Mouse (Mus musculus) kidney, adult 9 months (tissue): ENCODE measurements at regions not wholly inside any gene's neighbourhood (a gene's known extent, or its start where the extent isn't known, plus 50 kb on each side); places are given as distances from the start of the nearest gene placed in this dataset.

Source experiments
- DNase-seq: peaks from one replicate; pipeline ENCODE4 v3.0.0; 2022

DNA sequence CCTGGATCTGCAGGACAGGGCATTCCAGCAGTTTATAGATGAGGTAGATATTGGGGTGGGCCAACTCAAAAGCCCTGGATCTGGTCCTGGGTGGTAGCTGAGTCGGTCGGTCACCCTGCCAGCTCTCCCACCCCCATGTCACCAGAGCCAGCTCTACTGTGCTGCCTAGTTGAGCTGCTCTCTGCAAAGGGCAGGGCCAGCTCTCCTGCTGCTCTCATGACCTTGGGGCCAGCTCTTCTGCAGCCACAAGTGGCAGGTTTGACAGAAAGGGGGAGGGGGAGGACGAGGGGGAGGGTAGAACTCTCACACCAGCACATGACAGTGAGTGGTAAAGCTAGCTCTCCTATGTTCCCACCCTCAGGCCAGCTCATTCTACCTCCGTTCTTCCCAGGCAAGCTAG, 584.3 kb downstream of the Slc4a3 start:
- DNase-seq = no peak

DNA sequence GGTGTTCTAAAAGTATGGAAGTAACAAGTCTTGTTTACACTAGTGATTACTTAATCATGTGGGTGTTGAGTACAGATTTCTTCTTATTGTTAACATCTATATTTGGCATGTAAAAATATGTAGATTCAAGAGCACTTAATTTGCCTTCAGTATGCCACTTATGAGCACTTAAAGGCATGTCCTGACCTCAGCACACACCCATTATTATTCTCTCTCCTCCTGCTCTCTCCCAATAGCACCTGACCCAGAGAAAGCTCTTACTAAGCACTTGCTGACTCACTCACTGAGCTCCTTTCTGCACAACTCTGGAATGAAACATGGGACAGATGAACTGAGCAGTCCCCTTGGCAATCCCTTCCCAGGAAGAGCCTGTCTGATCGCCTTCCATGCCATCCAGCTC, 590.7 kb downstream of the Slc4a3 start:
- DNase-seq = no peak

DNA sequence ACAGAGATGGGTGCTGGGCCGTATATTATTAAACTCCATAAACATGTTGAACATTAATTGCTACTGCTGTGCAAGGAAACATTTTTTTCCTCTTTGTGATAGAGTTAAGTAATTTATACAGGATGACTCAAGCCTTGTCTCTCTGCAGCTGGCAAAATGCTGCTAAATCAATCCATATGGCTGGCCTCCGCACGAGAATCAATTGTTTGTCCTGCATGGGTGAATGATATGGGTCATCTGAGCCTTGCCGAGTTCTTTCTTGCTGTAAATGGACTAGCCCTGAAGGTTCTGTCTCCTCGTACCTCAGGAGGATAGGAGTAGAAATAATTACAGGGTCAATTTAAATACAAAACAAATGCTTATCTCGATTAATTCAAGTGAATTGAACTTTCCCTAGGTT, 591.6 kb downstream of the Slc4a3 start:
- no peak for DNase-seq

DNA sequence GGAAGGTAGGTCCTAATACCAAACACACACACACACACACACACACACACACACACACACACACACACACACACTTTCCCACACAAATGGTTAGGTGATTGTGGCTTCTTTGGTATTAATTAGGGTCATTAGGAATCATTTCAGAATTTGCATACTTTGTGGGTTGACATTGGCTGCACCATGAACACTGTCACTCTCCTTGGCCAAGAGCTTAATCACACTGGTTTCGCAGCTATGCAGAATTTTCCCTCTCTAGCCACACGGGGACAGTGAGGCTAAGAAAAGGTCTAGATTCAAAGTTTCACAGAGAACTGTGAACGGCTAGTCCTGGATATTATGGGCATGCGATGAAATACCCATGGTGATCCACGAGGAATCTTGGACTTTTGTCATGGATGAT, 597.5 kb downstream of the Slc4a3 start:
- no peak for DNase-seq

DNA sequence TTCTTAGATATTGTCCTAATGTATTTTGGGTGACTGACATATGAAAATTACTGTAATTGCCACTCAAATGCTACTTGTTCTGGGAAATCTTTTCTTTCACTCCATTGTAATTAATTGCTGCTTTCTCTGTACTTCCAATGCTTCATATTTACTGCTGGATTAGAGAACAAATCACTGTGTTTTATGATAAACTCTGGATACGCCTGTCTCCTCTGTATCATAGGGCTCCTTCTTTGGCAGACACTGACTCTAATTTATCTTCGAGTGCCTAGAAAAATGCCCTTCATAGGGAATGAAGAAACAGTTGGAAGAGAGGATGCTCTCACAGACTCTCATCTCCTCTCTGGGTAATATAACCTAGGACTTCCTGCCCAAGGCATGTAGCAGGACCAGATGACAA, 602.9 kb downstream of the Slc4a3 start:
- no peak for DNase-seq

DNA sequence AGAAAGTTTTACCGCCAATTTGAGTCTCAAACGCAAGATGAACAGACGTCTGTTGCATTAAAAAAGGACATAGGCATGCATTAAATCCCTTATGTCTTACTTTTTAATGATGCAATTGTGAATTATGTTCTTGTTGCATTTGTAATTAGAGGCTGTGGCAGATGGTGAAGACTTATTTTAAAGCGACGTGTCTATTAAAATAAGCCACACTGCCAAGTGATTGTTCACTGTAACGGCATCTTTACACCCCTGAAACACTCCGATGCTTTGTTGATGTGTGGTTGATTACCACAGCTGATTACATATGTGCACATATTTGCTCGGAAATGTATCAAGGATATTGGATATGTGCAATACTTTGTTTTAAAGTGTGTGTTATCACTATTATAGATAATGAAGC, 610.2 kb downstream of the Slc4a3 start:
- DNase-seq = no peak

DNA sequence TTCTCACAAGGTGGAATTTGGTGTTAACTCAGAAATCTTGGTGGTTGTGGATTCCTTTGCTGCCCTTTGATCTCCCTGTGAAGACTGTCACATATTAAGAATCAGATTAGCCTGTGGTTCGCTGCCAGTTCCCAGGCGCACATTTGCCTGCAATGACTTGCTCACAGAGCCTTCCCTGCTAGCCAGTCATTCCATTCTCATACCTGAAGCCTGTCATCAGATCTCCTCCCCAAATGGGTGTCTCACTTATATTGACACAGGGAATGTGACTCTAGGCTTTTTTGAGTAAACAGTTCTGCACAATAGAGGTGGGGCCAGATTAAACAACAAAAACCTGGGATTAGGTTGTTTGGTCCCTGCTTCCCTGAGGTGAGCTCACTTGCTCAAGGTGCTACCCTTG, 621.4 kb downstream of the Slc4a3 start:
- DNase-seq = peak; percentile 61

DNA sequence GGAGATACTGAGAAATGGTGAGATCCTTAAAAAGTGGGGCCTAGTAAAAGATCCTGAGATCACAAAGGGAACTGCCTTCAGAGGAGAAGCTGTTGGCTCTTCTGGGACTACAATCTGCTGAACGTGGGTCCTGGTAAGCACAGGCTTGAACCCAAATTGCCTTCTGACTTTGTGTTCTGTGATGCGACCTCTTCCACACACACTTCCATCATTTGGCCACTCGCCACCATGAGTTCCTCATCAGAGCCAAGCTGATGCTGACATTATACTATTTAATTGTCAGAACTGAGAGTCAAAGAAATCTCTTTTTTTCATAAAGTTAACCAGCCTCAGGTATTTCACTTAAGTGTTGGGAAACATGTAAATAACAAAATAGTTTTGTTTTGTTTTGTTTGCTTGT, 635.1 kb downstream of the Slc4a3 start:
- DNase-seq = no peak

DNA sequence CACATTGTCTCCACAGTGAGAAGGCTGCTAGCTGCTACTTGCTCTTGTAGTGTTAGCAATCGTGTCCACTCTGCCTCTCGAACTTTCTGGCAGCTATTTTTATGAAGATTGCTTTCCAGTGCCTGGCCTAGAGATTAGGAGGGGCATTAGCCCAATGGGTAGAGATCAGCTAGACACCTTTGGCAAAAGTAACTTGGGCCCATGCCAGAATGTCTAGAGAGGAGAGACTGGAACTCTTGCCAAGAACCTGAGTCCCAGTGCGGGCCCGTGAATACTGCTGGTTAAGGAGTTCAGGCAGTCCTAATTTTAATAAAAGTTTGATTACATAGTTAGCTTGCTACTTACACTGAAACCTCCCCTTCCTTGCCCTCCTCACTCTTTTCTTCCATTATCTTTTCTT, 648.8 kb downstream of the Slc4a3 start:
- peak; percentile 35 for DNase-seq

DNA sequence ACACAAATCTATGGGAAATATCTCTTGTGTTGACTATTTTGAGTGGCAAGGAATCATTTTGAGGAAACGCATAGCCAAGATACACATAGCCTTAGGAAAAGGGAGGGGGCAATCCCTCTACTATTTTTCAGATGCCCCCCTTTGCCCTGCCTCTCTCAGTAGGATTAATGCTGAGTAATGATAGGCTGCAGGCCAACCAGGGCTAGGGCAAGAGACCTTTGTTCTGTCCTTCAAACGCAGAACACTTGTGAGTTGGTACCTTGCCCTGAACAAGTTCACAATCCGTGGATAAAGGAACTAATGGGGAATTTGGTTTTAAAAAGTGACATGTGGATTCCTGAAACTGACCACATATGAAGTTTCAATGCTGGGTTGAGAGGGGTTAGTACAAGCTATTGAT, 651.6 kb downstream of the Slc4a3 start:
- peak; percentile 18 for DNase-seq

DNA sequence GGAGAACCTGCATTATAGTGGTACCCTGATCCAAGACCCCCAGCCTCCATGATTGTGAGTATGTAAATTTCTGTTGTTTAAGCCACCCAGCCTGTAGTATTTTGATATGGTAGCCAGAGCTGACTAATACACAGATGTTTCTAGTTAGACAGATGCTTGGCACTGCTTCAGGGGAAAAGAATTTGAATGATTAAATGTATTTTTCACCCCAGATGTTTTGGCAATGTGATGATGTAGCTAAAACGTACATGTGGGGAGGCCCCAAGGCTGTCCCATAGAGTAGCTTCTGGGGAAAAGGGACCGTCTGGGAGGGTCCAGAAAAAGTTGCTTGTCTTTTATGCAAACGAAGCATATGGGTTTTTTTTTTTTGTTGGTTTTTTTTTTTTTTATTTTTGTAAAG, 654.8 kb downstream of the Slc4a3 start:
- no peak for DNase-seq

DNA sequence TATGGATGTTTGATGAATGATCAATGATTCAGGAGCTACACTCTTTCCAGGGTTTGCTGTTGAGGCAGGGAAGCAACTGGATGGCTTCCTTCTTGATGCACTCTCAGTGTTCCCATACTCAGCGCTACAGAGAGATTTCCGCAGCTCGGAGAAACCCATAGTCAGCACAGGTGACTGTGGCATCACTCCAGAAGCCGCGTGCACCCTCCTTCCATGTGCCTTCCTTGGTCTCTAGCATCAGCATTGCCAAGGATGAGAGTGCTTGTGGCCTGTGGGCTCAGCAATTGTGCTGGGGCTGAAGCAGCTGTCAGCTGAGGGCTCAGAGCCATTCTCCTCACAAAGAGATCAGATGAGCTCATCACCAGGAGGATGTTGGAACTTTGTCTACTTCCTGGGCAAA, 666.4 kb downstream of the Slc4a3 start:
- DNase-seq = no peak

DNA sequence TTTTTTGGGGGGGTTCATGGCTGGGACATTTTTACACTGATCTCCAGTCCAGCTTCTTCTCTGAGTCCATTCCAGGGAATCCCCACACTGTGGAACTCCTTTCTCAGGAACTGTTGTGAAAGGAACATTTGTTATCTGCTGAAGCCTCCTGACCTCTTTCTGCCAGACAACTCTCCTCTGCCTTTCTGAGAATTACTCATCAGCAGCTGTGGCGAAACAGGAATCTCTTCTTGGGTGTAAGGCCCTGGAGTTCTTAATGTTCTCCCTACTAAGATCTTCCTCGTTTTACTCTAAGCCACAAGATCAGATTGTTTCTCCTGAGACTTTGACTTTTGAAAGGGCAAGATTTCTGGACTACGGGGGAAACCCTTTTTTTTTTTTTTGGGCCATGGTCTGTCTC, 698.7 kb downstream of the Slc4a3 start:
- DNase-seq = no peak

DNA sequence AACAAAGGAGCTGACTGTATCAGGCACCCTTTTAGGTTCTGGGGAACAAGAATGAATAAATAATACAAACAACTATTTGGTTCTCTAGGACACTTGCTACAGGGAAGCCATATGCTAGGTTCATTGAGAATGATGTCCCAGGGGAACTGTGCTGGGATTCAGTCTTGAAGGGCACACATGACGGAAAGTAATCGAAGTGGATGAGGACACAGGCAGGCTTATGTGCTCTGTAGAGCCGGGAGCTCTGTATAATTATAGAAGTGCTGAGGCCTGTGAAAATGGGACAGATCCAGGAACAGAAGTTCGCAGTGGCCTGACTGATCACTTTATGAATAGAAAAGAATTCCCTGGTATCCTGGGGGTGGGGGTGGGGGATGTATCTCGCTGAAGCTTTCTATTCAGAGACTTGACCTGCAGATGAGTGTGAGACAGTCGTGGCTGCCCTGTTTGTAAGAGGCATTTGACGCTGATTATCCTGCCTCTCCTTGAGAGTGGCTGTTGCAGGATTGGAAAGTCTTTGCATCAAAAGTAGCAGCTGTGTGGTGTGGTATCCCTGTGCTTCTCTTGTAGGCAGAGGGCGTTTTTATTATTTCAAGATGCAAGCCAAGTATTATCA, 700.2 kb downstream of the Slc4a3 start:
- no peak for DNase-seq

DNA sequence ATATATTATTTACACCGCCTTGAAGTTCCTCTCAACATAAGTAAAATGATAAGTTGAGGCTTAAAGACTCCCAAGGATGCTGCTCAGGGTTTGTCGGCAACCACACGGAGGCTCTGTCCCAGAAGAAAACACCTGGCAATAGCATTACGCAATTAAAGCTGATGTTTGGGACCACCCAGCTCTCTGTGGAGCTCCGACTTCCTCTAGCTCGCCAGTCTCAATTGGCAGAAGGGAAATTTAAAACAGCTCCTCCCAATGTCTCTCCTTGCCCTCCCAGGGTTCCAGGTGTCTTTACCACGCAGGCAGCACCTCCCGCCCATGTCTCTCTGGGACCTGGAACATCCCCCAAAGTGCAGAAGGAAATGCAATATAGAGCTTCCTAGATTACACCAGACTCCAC, 701.1 kb downstream of the Slc4a3 start:
- DNase-seq = no peak

DNA sequence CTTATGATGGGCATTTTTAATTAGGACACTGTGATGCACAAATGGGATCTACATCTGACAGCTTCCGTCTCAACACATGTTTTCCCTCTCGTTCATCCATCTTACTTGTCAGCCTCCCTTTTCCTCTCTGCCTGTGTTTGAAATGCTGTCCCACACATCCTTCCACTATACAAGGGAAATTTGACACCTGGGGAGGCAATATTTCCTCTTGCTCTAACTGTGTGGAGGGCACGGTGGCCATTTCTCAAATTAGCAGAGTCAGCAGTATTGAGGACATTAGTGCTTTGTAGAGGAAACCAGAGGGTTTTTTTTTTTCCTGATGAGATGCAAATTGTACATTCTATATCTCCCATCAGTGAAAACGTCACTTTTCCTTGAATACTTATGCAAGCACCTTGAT, 712.2 kb downstream of the Slc4a3 start:
- DNase-seq = no peak

DNA sequence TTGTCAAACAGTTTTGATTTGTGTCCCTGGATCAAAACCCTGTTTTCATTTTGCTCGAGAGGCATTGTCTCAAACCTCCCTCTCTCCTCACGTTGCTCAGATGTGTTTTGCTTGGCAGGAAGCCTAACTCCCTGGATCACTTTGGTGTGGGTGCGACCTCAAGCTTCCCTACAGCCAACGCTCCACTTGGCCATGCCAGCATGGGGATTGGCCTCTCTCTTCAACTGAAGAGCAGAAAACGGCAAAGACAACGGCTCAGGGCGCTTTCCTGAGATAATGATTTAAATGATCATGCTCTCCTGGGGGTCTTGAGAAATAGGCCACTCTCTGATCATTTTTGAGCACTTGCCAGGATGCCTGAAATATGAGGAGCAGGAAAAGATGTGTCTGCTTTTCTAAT, 730.1 kb downstream of the Slc4a3 start:
- DNase-seq = no peak

DNA sequence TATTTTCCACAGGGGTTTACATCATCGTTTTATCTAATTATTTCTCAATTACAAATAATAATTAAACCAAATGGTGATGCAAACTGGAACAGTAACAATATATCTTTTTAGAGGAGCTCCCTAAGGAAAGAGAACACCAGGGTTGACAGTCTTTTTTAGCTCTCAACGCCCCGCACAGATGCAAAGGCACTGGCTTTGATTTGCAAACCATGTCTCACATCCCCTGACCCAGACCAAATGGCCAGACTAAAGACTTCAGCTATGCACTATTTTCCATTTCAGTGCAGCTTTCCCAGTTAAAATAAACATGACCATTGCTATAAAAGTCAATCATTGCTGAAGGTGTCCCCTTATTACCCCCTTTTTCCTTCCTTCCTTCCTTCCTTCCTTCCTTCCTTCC, 730.6 kb downstream of the Slc4a3 start:
- DNase-seq = no peak

DNA sequence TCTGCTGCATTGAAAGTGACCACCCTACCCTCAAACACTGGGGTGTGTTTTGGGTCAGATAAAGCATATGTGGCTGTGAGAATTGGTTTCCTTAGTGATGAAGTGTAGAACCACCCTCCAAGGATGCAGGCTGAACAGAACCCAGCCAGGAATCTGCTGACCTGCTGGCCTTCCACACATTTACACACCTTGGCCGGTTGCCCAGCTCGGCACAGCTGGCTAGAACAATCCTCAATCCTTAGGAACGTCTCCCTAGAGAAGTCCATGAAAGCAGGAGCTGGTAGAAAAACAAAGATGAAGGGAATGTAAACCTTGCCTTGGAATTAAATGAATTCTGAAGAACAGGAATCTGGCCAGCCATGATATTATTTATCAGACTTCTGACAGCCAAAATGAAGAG, 737.3 kb downstream of the Slc4a3 start:
- DNase-seq = no peak

DNA sequence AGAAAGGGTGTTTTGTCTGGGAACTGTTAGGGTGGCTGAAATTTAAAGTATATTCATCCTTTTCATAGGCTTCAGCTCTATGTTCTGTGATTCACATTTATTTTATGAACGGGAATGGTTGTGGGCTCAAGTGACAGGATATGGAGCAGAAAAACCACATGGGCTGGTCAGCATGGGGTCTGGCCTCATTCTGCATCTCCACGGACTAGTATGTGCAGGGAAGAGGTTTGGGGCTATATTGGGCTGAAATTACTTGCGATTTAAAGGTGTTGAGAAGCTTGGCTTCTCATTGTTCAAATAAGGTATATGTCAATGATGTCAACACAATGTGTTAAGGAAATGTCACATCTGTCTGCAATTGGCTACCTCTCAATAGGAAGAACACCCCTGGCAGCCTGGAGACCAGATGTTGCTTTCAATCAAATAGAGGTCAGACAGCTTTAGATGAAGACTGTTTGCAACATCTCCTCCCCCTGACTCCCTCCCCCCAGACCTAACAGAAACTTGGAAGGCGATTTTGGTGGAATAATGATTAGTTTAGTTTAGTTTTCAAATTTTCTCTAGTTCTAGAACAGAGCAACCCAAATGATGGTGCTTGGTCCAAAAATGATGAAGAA, 777.0 kb downstream of the Slc4a3 start:
- DNase-seq = no peak

DNA sequence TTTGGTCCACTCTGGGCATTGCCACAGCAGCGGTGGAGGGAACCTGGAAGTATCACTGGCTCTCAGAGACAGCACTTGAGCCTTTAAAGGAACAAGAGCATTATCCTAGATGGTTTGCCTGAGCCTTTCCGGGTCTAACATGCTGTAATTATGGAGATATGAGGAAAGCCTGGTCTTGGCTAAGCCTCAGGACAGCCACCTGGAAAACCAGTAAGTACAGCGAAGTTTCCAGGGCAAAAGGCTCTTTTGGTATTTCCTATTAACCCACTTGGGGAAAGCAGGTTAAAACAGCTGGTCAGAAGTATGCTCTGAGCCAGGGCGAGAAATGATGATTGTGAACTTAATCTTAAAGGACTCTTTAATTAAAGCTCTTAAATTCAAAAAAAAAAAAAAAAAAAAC, 777.5 kb downstream of the Slc4a3 start:
- DNase-seq = no peak

DNA sequence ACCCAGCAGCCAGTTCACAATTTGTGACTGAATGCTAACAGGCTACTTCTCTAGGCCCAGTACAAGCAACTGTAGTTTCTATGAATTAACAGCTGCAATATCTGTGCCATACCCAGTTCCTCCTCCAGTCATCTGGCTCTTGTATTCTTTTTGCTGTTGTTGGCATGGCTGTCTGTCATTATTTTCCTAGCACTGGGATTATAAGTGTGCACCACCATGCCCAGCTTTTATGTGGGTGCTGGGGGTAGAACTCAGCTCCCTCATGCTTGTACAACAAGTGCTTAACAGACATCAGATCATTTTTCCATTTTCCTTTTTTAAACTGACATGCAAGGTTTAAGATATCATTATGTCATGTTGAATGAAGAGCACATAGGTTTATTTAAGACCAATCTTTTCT, 789.9 kb downstream of the Slc4a3 start:
- no peak for DNase-seq

DNA sequence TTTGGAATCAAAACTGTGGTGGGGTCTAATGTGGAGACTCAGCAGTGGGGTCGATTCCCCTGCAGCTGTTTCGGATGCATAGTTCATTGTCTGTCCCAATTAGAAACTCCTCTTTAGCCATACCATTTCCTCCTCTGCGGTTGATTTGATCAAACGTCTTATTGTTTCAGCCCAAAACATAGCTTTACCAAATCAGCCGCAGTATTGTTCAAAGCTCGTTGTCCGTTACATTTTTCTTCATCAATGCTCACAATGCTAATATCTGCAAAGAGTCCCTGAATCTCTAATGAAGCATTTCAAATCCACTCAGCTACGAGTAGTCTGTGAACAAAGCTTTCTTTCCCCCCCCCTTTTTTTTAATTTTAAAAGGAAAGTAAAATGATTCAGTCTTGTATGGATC, 816.0 kb downstream of the Slc4a3 start:
- no peak for DNase-seq

DNA sequence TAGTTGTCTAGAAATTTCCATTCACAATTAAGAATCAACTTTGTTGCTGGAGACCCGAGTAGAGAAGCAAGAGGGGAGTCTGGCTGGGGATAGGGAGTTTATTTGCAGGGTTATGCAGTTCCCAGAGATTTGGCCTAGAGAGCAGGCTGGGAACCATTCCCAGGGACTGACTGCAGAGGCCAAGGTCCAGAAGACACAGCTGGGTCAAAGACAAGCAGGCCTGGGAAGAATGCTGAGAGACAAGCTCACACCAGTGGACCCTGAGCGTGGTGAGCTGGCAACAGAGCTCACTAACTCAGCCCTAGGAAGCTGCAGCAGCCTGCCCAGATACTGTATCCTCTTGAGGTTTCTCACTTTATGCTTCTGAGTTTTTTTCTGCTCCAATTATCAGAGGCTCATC, 827.9 kb downstream of the Slc4a3 start:
- DNase-seq = peak; percentile 79

DNA sequence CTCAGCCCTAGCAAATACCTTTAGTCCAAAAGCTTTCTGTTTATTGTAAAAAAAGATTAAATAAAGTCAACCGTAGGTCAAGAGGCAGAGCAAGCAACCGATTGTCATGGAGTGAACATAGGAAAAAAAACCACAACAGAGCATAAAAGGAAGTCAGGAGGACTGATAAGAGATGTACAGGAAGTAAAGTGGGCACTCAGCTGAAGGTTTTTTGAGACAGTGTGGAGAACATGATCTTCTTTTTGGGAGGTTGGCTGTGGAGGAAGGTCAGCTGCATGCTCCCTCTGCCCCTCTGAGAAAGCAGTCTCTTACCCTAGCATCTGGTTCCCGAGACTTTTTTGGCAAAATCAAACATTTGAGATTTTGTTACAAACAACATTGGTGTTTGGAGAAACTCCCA, 832.1 kb downstream of the Slc4a3 start:
- DNase-seq = no peak

DNA sequence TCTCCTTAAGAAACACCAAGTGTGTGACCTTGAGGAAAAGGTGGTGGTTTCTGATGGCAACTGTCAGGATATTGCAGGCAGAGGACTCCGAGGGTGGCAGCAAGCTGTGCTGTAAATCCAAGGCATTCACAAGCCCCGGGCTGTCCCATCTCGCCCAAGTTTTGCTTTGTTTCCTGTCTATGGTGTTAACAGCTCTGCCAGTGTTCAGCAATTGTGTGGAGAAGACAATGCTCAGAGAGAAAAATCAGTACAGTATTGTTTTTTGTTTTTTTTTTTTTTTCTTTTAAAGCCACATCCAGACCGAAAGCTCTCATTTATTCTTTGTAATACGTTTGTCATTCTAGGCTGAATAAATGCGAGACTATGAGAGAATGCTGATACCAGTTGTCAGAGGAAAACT, 846.5 kb downstream of the Slc4a3 start:
- no peak for DNase-seq
